Mouse (Mus musculus): Measurements from ENCODE around the gene 9230104L09Rik.
A peak's percentile ranks its signal among the peaks of the same experiment; 100 is the strongest.

Gene 9230104L09Rik

GRCm38 (mm10) chr2:148856630-148857400, 8.0 kb downstream of the 9230104L09Rik start:
- DNase-seq: no peak

GRCm38 (mm10) chr2:148851116-148851906, 13.5 kb downstream of the 9230104L09Rik start:
- peak; percentile 88 for DNase-seq

- no peak for DNase-seq
Measured at GRCm38 (mm10) chr2:148839224-148839623, 25.6 kb downstream of the 9230104L09Rik start.

GRCm38 (mm10) chr2:148838075-148838777, 26.6 kb downstream of the 9230104L09Rik start:
- DNase-seq: no peak

GRCm38 (mm10) chr2:148834912-148835311, 29.9 kb downstream of the 9230104L09Rik start, which contains the start of gene Cst9:
Cst9 (plus strand) TSS chr2:148835147.
- DNase-seq: no peak

- DNase-seq: no peak
Measured at GRCm38 (mm10) chr2:148825986-148826385, 38.9 kb downstream of the 9230104L09Rik start.

GRCm38 (mm10) chr2:148819909-148820308, 44.9 kb downstream of the 9230104L09Rik start, which contains the start of gene Cst13:
Cst13 (plus strand) TSS chr2:148820081.
- no peak for DNase-seq

- DNase-seq: no peak
Measured at GRCm38 (mm10) chr2:148806696-148807095, 58.1 kb downstream of the 9230104L09Rik start.

- peak; percentile 82 to 83 for DNase-seq
Measured at GRCm38 (mm10) chr2:148801491-148801921, 63.3 kb downstream of the 9230104L09Rik start.

GRCm38 (mm10) chr2:148798485-148798884, 66.4 kb downstream of the 9230104L09Rik start, which contains the start of gene Cst8:
Cst8 (plus strand) TSS chr2:148798785.
- DNase-seq: no peak

Data from cerebellum, postnatal 14 days (tissue).